Mouse (Mus musculus) stomach, postnatal 0 days (tissue): ENCODE measurements around the gene Kri1. TPM values are rescaled to one million over a fixed set of nuclear protein-coding genes. Genes with fewer than 3 reads are reported as not detected.

Experiments
- ATAC-seq: fragments of 200-750 bp; cut with Nextera tagmentation; 2 replicates; pipeline ENCODE4 v1.8.0; 2017; ENCODE audit not compliant: low FRiP score, low TSS enrichment
- DNase-seq: peaks from one replicate; pipeline ENCODE4 v3.0.0-alpha.2; 2016; ENCODE audit warnings: low spot score
- H3K27ac ChIP-seq: fragments of 300-500 bp; sonication (generic); replicated peaks from 2 replicates; pipeline ENCODE4 v1.5.1; 2014; ENCODE audit warnings: mild to moderate bottlenecking, control low read depth
- H3K27me3 ChIP-seq: fragments of 300-500 bp; sonication (generic); 2 replicates; pipeline ENCODE4 v1.6.1; 2014; ENCODE audit warnings: low read length; ENCODE audit not compliant: control insufficient read depth, insufficient read depth
- H3K36me3 ChIP-seq: fragments of 300-500 bp; sonication (generic); 2 replicates; pipeline ENCODE4 v1.6.1; 2014; ENCODE audit warnings: low read length, mixed read lengths; ENCODE audit not compliant: control insufficient read depth, insufficient read depth
- H3K4me1 ChIP-seq: fragments of 300-500 bp; sonication (generic); replicated peaks from 2 replicates; pipeline ENCODE4 v1.6.1; 2014; ENCODE audit warnings: antibody characterized with exemption; ENCODE audit not compliant: control insufficient read depth, insufficient read depth
- H3K4me2 ChIP-seq: fragments of 300-500 bp; sonication (generic); replicated peaks from 2 replicates; pipeline ENCODE4 v1.6.1; 2014; ENCODE audit warnings: low read depth, mild to moderate bottlenecking, control low read depth, moderate library complexity
- H3K4me3 ChIP-seq: fragments of 300-500 bp; sonication (generic); 2 replicates; pipeline ENCODE4 v1.5.1; 2014; ENCODE audit warnings: low read depth, low read length, control low read depth
- H3K9ac ChIP-seq: fragments of 300-500 bp; sonication (generic); 2 replicates; pipeline ENCODE4 v1.6.1; 2014; ENCODE audit warnings: mild to moderate bottlenecking, low read length, control low read depth, mixed read lengths
- H3K9me3 ChIP-seq: fragments of 300-500 bp; sonication (generic); 2 replicates; pipeline ENCODE4 v1.6.1; 2016; ENCODE audit warnings: low read length; ENCODE audit not compliant: control insufficient read depth
- CTCF ChIP-seq: IDR thresholded peaks from 2 replicates; pipeline ENCODE4 v1.5.1; 2016; ENCODE audit warnings: antibody characterized with exemption, low read depth, mild to moderate bottlenecking, moderate library complexity
- EP300 ChIP-seq: optimal IDR thresholded peaks from 2 replicates; pipeline ENCODE3; 2016; ENCODE audit warnings: antibody characterized with exemption
- WGBS: fragments of 180-500 bp; shearing (Covaris S2); extraction: QIAGEN DNeasy Blood & Tissue Kit; methylation state at CpG from one replicate; pipeline ENCODE4 v1.1.7; 2014; 5-methylcytosine and 5-hydroxymethylcytosine counted together
- polyA plus RNA-seq: library from polyadenylated mRNA; unstranded; fragments of >200 nt; fragmentation: Nextera tagmentation; extraction: Ambion mirVana; gene quantifications from 2 replicates; pipeline ENCODE4 v1.2.1, GENCODE M21; 2015

Gene Kri1
- polyA plus RNA-seq, 1 experiment from 2014 or later, result 7.9 TPM

DNA sequence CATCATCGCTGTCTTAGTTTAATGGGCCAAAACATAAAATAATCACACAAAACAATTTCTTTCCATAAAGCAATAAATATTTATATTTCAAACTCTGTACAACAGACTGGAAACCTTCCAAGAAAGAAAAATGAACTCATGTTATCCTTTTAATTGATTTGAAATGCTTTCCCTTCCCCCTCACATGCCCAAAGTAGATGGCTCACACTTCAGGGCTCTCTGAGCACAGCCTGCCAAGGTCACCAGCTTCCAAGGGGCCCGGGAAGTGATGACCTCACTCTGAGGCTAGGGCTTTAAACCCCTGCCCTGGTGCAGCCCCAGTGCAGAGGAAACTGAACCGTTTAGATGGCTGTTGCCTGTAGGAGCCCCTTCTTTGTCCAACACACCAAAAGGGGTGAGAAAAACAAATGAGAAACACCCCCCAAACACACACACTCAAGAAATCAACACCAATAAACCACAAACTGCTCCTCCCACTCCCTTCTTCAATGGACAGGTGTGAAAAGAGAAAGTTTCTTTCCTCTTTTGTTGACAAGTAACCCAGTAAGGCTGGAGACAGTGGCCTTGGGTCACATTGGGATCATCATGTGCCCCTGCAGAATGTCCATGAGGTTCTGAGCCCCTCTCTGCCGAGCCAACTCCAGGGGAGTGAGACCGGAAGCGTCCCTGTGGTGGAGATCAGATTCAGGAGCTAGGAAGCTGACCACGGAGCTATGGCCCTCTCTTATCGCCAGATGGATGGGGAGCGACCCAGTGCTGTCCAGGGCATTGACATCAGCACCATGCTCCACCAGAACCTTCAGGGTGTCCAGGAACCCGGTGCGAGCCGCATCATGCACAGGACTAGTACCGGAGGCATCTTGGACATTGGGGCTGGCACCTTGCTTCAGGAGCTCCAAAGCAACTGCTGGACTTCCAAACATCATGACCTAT lies 901 bp upstream of the Kri1 start:
- Histone ChIP-seq H3K36me3 (no peaks in the 10 kb centered on the region), H3K9ac (peak overlapping the region; percentile 14; the same call in 1 of the 2 replicates), H3K27me3 (no peaks in the 10 kb centered on the region), H3K9me3 (no peaks in the 10 kb centered on the region), H3K27ac (peak overlapping the region; percentile 80), H3K4me2 (peak overlapping the region; percentile 80), H3K4me3 (peak overlapping the region; percentile 75), H3K4me1 (peaks cover 6% of the 10 kb centered on the region; the same call in 1 of the 2 replicates)
- no peak for ATAC-seq
- TF ChIP-seq EP300, result no peak
- no peak for TF ChIP-seq CTCF
- whole genome bisulfite sequencing, result 73% methylated on average over 13 of the region's 13 CpGs
- no peak for DNase-seq

DNA sequence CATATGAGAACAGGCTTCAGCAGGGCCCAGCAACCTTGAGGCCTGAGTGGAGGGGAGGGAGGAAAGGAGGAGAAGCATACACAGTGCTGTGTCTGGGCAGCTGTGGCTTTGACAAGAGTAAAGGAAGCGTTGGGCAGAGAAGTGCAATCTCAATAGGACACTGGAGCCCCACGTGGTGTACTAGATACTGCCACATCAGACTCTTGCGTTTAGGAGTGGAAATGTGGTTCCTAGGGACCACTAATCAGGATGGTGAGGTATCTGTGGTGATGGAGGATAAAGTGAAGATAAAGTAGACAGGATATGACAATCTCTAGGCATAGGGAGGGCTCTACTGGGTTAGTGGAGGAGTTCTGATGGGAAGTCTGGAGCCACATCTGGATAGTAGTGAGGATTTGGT lies 1.0 kb downstream of the Kri1 start:
- ATAC-seq (no peak), DNase-seq (no peak)
- Histone ChIP-seq H3K9me3 (no peaks in the 10 kb centered on the region), H3K4me1 (peaks cover 6% of the 10 kb centered on the region; the same call in 1 of the 2 replicates), H3K27ac (peak overlapping the region; percentile 30; the same call in 1 of the 2 replicates), H3K4me3 (peak overlapping the region; percentile 75; the same call in 1 of the 2 replicates), H3K9ac (peak overlapping the region; percentile 72; the same call in 1 of the 2 replicates), H3K4me2 (peak overlapping the region; percentile 80), H3K27me3 (no peaks in the 10 kb centered on the region), H3K36me3 (peaks cover 7% of the 10 kb centered on the region; the same call in 1 of the 2 replicates)
- WGBS, result 53% methylated on average over 3 of the region's 3 CpGs
- no peak for TF ChIP-seq EP300

DNA sequence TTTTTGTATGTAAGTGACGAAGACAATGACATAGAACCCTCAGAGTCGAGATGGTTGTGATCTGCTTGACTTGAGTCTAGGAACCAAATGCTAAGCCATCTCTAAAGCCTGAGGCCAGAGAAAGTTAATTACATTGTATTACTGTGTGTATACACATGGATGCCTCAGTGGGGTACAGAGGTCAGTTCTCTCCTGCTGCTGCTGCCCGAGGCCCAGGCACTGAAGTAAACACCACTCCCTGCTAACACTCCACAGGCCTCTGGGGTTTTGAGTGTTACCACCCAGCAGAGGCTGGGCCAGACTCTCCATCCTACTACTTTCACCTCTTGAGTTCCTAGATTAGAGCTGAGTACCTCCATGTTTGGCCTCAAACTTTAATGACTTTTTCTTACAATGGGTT lies 3.8 kb downstream of the Kri1 start:
- Histone ChIP-seq H3K4me2 (no peak overlapping the region), H3K4me1 (peaks cover 6% of the 10 kb centered on the region; the same call in 1 of the 2 replicates), H3K36me3 (peaks cover 27% of the 10 kb centered on the region), H3K9ac (no peak overlapping the region), H3K27me3 (no peaks in the 10 kb centered on the region), H3K27ac (no peak overlapping the region), H3K9me3 (no peaks in the 10 kb centered on the region), H3K4me3 (no peak overlapping the region)
- ATAC-seq, result no peak
- WGBS, result 66% methylated on average over 3 of the region's 3 CpGs
- no peak for DNase-seq
- no peak for TF ChIP-seq CTCF
- no peak for TF ChIP-seq EP300

DNA sequence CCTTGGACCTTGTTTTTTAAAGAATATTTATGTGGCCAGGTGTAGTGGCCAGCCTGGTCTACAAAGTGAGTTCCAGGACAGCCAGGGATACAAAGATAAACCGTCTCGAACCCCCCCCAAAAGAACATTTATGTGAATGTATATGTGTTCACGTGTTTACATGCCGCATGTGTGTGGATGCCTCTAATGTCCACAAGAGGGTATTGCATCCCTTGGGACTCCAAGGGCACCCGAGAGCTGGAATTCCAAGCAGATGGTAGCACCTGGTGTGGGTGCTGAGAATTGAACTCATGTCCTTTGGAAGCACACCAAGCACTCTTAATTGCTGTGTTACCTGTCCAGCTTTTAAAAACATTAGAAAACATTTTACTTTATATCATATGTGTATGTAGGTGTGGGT lies 4.2 kb downstream of the Kri1 start:
- H3K9ac ChIP-seq, result no peak overlapping the region

DNA sequence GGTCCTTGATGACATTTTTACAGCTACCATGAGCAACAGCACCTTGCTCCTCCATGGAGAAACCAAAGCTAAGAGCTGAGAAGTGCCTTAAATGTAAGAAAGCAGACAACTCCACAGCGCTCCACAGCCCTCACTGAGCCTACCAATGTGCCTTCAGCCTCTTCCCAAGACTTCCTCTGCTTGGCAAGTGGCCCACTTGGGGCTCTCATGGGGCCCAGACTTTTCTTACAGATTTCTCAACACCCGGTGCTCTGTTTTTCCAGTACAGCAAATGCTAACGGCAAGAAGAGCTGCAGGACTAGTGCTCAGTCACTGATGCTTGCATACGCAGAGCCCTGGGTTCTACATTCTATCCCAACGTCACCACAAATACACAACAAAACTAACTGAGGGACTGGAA lies 10.0 kb downstream of the Kri1 start:
- no peak overlapping the region for H3K9ac ChIP-seq
- ATAC-seq (no peak), DNase-seq (no peak)
- H3K4me2 ChIP-seq, result no peak overlapping the region
- no peak overlapping the region for H3K4me3 ChIP-seq
- peaks cover 53% of the 10 kb centered on the region for H3K36me3 ChIP-seq
- no peak for TF ChIP-seq CTCF
- no peak for TF ChIP-seq EP300
- WGBS, result 88% methylated on average over 5 of the region's 5 CpGs
- no peaks in the 10 kb centered on the region for H3K4me1 ChIP-seq
- H3K27ac ChIP-seq, result no peak overlapping the region
- H3K27me3 ChIP-seq, result no peaks in the 10 kb centered on the region
- no peaks in the 10 kb centered on the region for H3K9me3 ChIP-seq

More for the DNA sequence above, 4.2 kb downstream of the Kri1 start:
- Histone ChIP-seq H3K36me3 (peaks cover 28% of the 10 kb centered on the region), H3K27me3 (no peaks in the 10 kb centered on the region), H3K4me3 (no peak overlapping the region), H3K4me1 (peaks cover 6% of the 10 kb centered on the region; the same call in 1 of the 2 replicates), H3K27ac (no peak overlapping the region), H3K9me3 (no peaks in the 10 kb centered on the region), H3K4me2 (no peak overlapping the region)
- ATAC-seq, result no peak
- no peak for DNase-seq
- 90% methylated on average over 5 of the region's 5 CpGs for WGBS
- TF ChIP-seq CTCF, result peak; percentile 45
- no peak for TF ChIP-seq EP300

DNA sequence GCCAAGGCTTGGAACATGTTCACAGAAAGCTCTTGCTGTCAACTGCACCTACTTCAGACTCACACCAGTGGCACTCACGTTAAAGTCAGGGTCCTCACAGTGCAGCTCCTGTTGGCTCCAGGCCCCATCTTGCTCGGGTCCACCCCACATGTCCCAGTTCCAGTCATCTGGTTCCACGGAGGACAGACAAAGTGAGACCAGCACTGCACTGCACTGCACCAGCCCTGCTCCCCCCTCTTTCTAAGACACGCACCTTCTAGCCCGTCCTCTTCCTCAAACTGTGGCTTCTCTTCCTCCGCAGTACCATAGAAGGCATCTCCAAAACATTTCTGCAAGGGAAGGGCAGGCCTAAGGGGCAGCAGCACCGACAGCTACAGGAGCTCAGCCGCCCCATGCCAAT lies 11.5 kb downstream of the Kri1 start:
- WGBS, result 83% methylated on average over 8 of the region's 8 CpGs

More for the DNA sequence above, 11.5 kb downstream of the Kri1 start:
- no peaks in the 10 kb centered on the region for H3K4me1 ChIP-seq
- no peak for ATAC-seq
- H3K27me3 ChIP-seq, result no peaks in the 10 kb centered on the region
- H3K9me3 ChIP-seq, result no peaks in the 10 kb centered on the region
- peaks cover 55% of the 10 kb centered on the region for H3K36me3 ChIP-seq
- no peak for DNase-seq
- H3K9ac ChIP-seq, result no peak overlapping the region
- no peak overlapping the region for H3K4me3 ChIP-seq
- H3K27ac ChIP-seq, result no peak overlapping the region
- no peak overlapping the region for H3K4me2 ChIP-seq
- no peak for TF ChIP-seq EP300
- TF ChIP-seq CTCF, result no peak
